Mouse (Mus musculus) midbrain, embryonic 13.5 days (tissue): Measurements from ENCODE around the gene Gabra4. TPM values are rescaled to one million over a fixed set of nuclear protein-coding genes. Genes with fewer than 3 reads are reported as not detected.

Experiments used
- polyA plus RNA-seq: library from polyadenylated mRNA; unstranded; fragments of >200 nt; fragmentation: Nextera tagmentation; extraction: Ambion mirVana; gene quantifications from 2 replicates; pipeline ENCODE4 v1.2.1, GENCODE M21; 2015

Gene Gabra4
- polyA plus RNA-seq, 1 experiment from 2014 or later = 7.9 TPM

Other genes with a start within 250 kb of the Gabra4 start
- 0.86 TPM in 1 of 2 replicates, not detected in the other for gene Cox7b2, start 110.1 kb downstream of the Gabra4 start, polyA plus RNA-seq
- 7.8 and 8.8 TPM in 2 replicates for gene Gabrb1, start 195 bp downstream of the Gabra4 start, polyA plus RNA-seq